In the genomic region with DNA sequence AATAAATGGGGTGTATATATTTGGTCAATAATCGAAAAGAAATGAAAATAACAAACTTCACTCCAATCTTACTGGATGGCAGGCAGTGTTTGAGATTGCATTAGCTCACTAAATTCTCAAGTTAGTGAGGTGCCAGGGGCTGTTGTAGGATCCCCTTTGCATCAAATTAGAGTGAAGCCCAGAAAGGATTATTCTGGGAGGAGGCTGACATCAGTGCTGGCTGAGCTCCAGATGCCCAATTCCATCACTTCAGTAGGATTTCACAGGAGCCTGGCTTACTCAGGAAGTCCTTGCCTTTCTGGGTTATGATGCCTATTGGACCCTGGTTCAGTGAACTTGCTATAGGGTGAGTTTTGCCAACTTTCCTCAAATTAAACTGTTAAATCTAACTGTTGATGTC, we compare ENCODE assay signal across 15 mouse cellular contexts.
DNase-seq lines count a peak whose midpoint lies in the region; ATAC-seq and TF ChIP-seq lines count a peak whose summit lies in the region.
"Had no signal": no experiment of that assay in that cellular context is flagged by ENCODE, and none has a peak within 500 bp of the region (broad histone marks: within the 10 kb centered on the region; RNA-seq: fewer than 3 reads in every experiment).

No protein-coding gene starts in this region.

- WGBS in cerebellum, adult 2 months: 84% methylated on average over 1 of the region's 1 CpGs
- 59% methylated on average over 1 of the region's 1 CpGs for WGBS in forebrain, embryonic 14.5 days

- no peak overlapping the region for H3K9ac ChIP-seq in forebrain, embryonic 14.5 days (ENCODE audit: low read length)
- H3K9ac ChIP-seq: lung, embryonic 15.5 days; midbrain, embryonic 12.5 days had no signal

- peak; percentile 70 for ATAC-seq in forebrain, embryonic 14.5 days
- ATAC-seq in erythroid progenitor cell, adult 5-6 weeks (replicated peaks; ENCODE audit: low FRiP score, poor library complexity, severe bottlenecking): no peak

- H3K4me1 ChIP-seq in cerebellum, adult 2 months (ENCODE audit: control insufficient read depth, insufficient read depth, low read length): peaks cover 13% of the 10 kb centered on the region
- H3K4me1 ChIP-seq in forebrain, embryonic 14.5 days (ENCODE audit: control insufficient read depth, insufficient read depth, low read length): peaks cover 8% of the 10 kb centered on the region
- H3K4me1 ChIP-seq: lung, embryonic 15.5 days had no signal

- no peak overlapping the region for H3K4me3 ChIP-seq in cerebellum, adult 2 months (replicated peaks; ENCODE audit: insufficient read depth, low read depth, low read length)
- H3K4me3 ChIP-seq in forebrain, embryonic 14.5 days (ENCODE audit: low read depth, low read length): no peak overlapping the region
- H3K4me3 ChIP-seq: hindbrain, embryonic 10.5 days; lung, embryonic 15.5 days; midbrain, embryonic 12.5 days had no signal

- TF ChIP-seq POLR2A in brain, embryonic 14.5 days (IDR thresholded peaks at IDR 0.05; ENCODE audit: borderline replicate concordance, extremely low read depth, insufficient read depth, insufficient read length, poor library complexity, severe bottlenecking): no peak
- TF ChIP-seq POLR2A in cerebellum, adult 2 months (IDR thresholded peaks at IDR 0.05; ENCODE audit: borderline replicate concordance, insufficient read depth, low read length): no peak

- intact Hi-C loops in left cerebral cortex, postnatal 4 days (cut with DNase I): no loop called here

- DNase-seq in left cerebral cortex, postnatal 4 days: peak; percentile 56
- DNase-seq in left cerebral cortex, adult 9 months (ENCODE audit: low spot score in 2 of 2): no peak
- DNase-seq in brain, embryonic 14.5 days (ENCODE audit: low read depth): peak; percentile 86
- peak; percentile 69 to 80 for DNase-seq in cerebellum, adult 2 months
- peak; percentile 77 for DNase-seq in forebrain, embryonic 14.5 days (ENCODE audit: low spot score)
- DNase-seq in layer of hippocampus, postnatal 25 days (ENCODE audit: extremely low spot score in 1 of 2, low spot score in 1 of 2): no peak
- no peak for DNase-seq in frontal cortex, postnatal 10 days (ENCODE audit: low spot score in 2 of 2)
- DNase-seq: kidney, adult 9 months; kidney, postnatal 4 days; right cerebral cortex, postnatal 14 days had no signal

- H3K27me3 ChIP-seq in cerebellum, adult 2 months (ENCODE audit: control insufficient read depth, insufficient read depth, low read length): no peaks in the 10 kb centered on the region
- no peaks in the 10 kb centered on the region for H3K27me3 ChIP-seq in forebrain, embryonic 14.5 days (replicated peaks; ENCODE audit: control insufficient read depth, insufficient read depth, low read length)
- H3K27me3 ChIP-seq: lung, embryonic 15.5 days; midbrain, embryonic 12.5 days had no signal

- no peak for TF ChIP-seq CTCF in brain, embryonic 14.5 days (IDR thresholded peaks at IDR 0.05; ENCODE audit: borderline replicate concordance, extremely low read depth, insufficient read depth, insufficient read length)
- no peak for TF ChIP-seq CTCF in cerebellum, adult 2 months (IDR thresholded peaks at IDR 0.05; ENCODE audit: borderline replicate concordance, insufficient read depth, low read depth, low read length)

- no peak overlapping the region for H3K27ac ChIP-seq in cerebellum, adult 2 months (ENCODE audit: insufficient read depth, low read length)
- no peak overlapping the region for H3K27ac ChIP-seq in forebrain, embryonic 14.5 days (ENCODE audit: low read depth, low read length)
- H3K27ac ChIP-seq: hindbrain, embryonic 10.5 days; lung, embryonic 15.5 days; midbrain, embryonic 12.5 days had no signal

- no peak overlapping the region for H3K4me2 ChIP-seq in forebrain, embryonic 14.5 days (ENCODE audit: low read length)
- H3K4me2 ChIP-seq: liver, embryonic 11.5 days; lung, embryonic 15.5 days; midbrain, embryonic 12.5 days had no signal

- H3K36me3 ChIP-seq in forebrain, embryonic 14.5 days (ENCODE audit: control insufficient read depth, insufficient read depth, low read length): no peaks in the 10 kb centered on the region
- H3K36me3 ChIP-seq: hindbrain, embryonic 10.5 days; lung, embryonic 15.5 days; midbrain, embryonic 12.5 days had no signal

- no peaks in the 10 kb centered on the region for H3K9me3 ChIP-seq in forebrain, embryonic 14.5 days (replicated peaks; ENCODE audit: control insufficient read depth, low read length)
- H3K9me3 ChIP-seq: hindbrain, embryonic 10.5 days; lung, embryonic 15.5 days; midbrain, embryonic 12.5 days had no signal

Comparison
In these comparisons a context has a peak if more than half of its experiments do, and no peak if none do; other contexts are left out.
1. DNase-seq: peak in left cerebral cortex, postnatal 4 days (single experiment), brain, embryonic 14.5 days (single experiment), cerebellum, adult 2 months (2 of 2) and forebrain, embryonic 14.5 days (single experiment); none in left cerebral cortex, adult 9 months (0 of 2), layer of hippocampus, postnatal 25 days (0 of 2) and frontal cortex, postnatal 10 days (0 of 2).